Mouse (Mus musculus): Measurements from ENCODE around the gene Fbxo8. TPM values are rescaled to one million over a fixed set of nuclear protein-coding genes. Genes with fewer than 3 reads are reported as not detected.
A peak's percentile ranks its signal among the peaks of the same experiment; 100 is the strongest.

The Fbxo8 gene
- polyA plus RNA-seq, 2 experiments = 9.6 to 42.1 TPM

- H3K36me3 ChIP-seq (replicated peaks; ENCODE audit: control insufficient read depth, insufficient read depth, low read depth) = peaks cover 2% of the 10 kb centered on the region
- ATAC-seq (ENCODE audit: insufficient read depth) (no peak), DNase-seq (ENCODE audit: low read depth in 3 of 3, low spot score in 3 of 3) (no peak)
- H3K27me3 ChIP-seq (ENCODE audit: control insufficient read depth, insufficient read depth, low read length) = no peaks in the 10 kb centered on the region
- WGBS (ENCODE audit: insufficient replicate concordance) = 73% methylated on average over 2 of the region's 2 CpGs
- H3K9ac ChIP-seq (replicated peaks) = no peak overlapping the region
- H3K27ac ChIP-seq = no peak overlapping the region
- no peak overlapping the region for H3K4me2 ChIP-seq (ENCODE audit: low read depth)
- no peak overlapping the region for H3K4me3 ChIP-seq (ENCODE audit: insufficient read depth in 1 of 2, low read depth in 2 of 2, low read length in 2 of 2)
- H3K9me3 ChIP-seq (ENCODE audit: control insufficient read depth, low read length) = no peaks in the 10 kb centered on the region
- TF ChIP-seq EP300 (IDR thresholded peaks at IDR 0.05; ENCODE audit: low read depth) = no peak
- no peak for TF ChIP-seq CTCF (IDR thresholded peaks at IDR 0.05; ENCODE audit: low read depth)
- peaks cover 7 to 8% of the 10 kb centered on the region in 2 experiments for H3K4me1 ChIP-seq (replicated peaks; ENCODE audit: control insufficient read depth in 2 of 2, insufficient read depth in 2 of 2, low read length in 1 of 2)
These were observed 3.0 kb upstream of the Fbxo8 start for GRCm38 (mm10) chr8:56547866-56548265.

- Histone ChIP-seq H3K4me3 (ENCODE audit: insufficient read depth in 1 of 2, low read depth in 2 of 2, low read length in 2 of 2) (peak overlapping the region; percentile 91), H3K9me3 (ENCODE audit: control insufficient read depth, low read length) (no peaks in the 10 kb centered on the region), H3K4me1 (replicated peaks; ENCODE audit: control insufficient read depth in 2 of 2, insufficient read depth in 2 of 2, low read length in 1 of 2) (peaks cover 8% of the 10 kb centered on the region in 2 experiments), H3K36me3 (replicated peaks; ENCODE audit: control insufficient read depth, insufficient read depth, low read depth) (no peaks in the 10 kb centered on the region), H3K9ac (replicated peaks) (peak overlapping the region; percentile 96), H3K4me2 (ENCODE audit: low read depth) (peak overlapping the region; percentile 95), H3K27ac (peak overlapping the region; percentile 65), H3K27me3 (ENCODE audit: control insufficient read depth, insufficient read depth, low read length) (no peaks in the 10 kb centered on the region)
- 0% methylated on average over 28 of the region's 28 CpGs for WGBS (ENCODE audit: insufficient replicate concordance)
- TF ChIP-seq CTCF (IDR thresholded peaks at IDR 0.05; ENCODE audit: low read depth) (no peak), EP300 (IDR thresholded peaks at IDR 0.05; ENCODE audit: low read depth) (no peak)
- ATAC-seq (ENCODE audit: insufficient read depth) (peak; percentile 94), DNase-seq (ENCODE audit: low read depth in 3 of 3, low spot score in 3 of 3) (peak; percentile 90 to 92 (median 90))
These were observed 517 bp downstream of the Fbxo8 start for GRCm38 (mm10) chr8:56551361-56551852.

GRCm38 (mm10) chr8:56552045-56552444 is 1.2 kb downstream of the Fbxo8 start:
- peak overlapping the region; percentile 65 for H3K27ac ChIP-seq
- TF ChIP-seq CTCF (IDR thresholded peaks at IDR 0.05; ENCODE audit: low read depth) (no peak), EP300 (IDR thresholded peaks at IDR 0.05; ENCODE audit: low read depth) (no peak)
- peak overlapping the region; percentile 95 for H3K4me2 ChIP-seq (ENCODE audit: low read depth)
- H3K9me3 ChIP-seq (ENCODE audit: control insufficient read depth, low read length) = no peaks in the 10 kb centered on the region
- ATAC-seq (ENCODE audit: insufficient read depth) = no peak
- H3K36me3 ChIP-seq (replicated peaks; ENCODE audit: control insufficient read depth, insufficient read depth, low read depth) = no peaks in the 10 kb centered on the region
- H3K4me1 ChIP-seq (replicated peaks; ENCODE audit: control insufficient read depth in 2 of 2, insufficient read depth in 2 of 2, low read length in 1 of 2) = peaks cover 8% of the 10 kb centered on the region in 2 experiments
- 17% methylated on average over 10 of the region's 10 CpGs for WGBS (ENCODE audit: insufficient replicate concordance)
- peak overlapping the region; percentile 91 for H3K4me3 ChIP-seq (ENCODE audit: insufficient read depth in 1 of 2, low read depth in 2 of 2, low read length in 2 of 2)
- peak overlapping the region; percentile 96 for H3K9ac ChIP-seq (replicated peaks)
- H3K27me3 ChIP-seq (ENCODE audit: control insufficient read depth, insufficient read depth, low read length) = no peaks in the 10 kb centered on the region
- no peak for DNase-seq (ENCODE audit: low read depth in 3 of 3, low spot score in 3 of 3)

DNA sequence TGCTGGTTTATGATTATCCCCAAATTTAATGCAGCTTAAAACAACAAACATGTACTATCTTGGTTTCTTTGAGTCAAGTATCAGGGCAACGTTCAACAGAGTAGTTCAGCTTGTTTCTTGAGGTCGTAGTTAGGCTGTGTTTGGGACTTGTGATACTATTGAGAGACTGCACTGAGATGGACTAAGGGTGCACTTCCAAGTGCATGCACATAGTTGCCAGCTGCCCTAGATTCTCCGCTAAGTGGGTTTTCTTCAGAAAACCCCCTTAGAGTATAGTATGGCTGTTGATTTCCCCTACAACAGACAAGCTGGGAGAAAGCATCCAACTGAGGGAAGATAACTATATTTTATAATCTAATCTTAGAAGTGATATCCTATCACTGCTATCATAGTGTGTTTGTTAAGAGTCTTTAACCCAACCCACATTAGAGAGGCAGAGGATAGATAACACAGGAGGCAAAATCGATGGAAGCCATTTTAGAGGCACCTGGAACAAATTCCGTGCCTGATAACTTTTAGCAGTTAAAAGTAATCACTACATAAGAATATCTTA is 1.7 kb downstream of the Fbxo8 start:
- ATAC-seq (ENCODE audit: insufficient read depth) (no peak), DNase-seq (ENCODE audit: low read depth in 3 of 3, low spot score in 3 of 3) (no peak)
- 42% methylated on average over 5 of the region's 5 CpGs for WGBS (ENCODE audit: insufficient replicate concordance)
- Histone ChIP-seq H3K4me2 (ENCODE audit: low read depth) (peak overlapping the region; percentile 95), H3K4me3 (ENCODE audit: insufficient read depth in 1 of 2, low read depth in 2 of 2, low read length in 2 of 2) (peak overlapping the region; percentile 41 to 91; a peak in 3 of 4 replicates), H3K9me3 (ENCODE audit: control insufficient read depth, low read length) (no peaks in the 10 kb centered on the region), H3K27me3 (ENCODE audit: control insufficient read depth, insufficient read depth, low read length) (no peaks in the 10 kb centered on the region), H3K9ac (replicated peaks) (peak overlapping the region; percentile 12), H3K36me3 (replicated peaks; ENCODE audit: control insufficient read depth, insufficient read depth, low read depth) (no peaks in the 10 kb centered on the region), H3K4me1 (replicated peaks; ENCODE audit: control insufficient read depth in 2 of 2, insufficient read depth in 2 of 2, low read length in 1 of 2) (peaks cover 8% of the 10 kb centered on the region in 2 experiments), H3K27ac (no peak overlapping the region)
- TF ChIP-seq CTCF (IDR thresholded peaks at IDR 0.05; ENCODE audit: low read depth) = no peak
- TF ChIP-seq EP300 (IDR thresholded peaks at IDR 0.05; ENCODE audit: low read depth) = no peak

- Histone ChIP-seq H3K4me3 (ENCODE audit: insufficient read depth in 1 of 2, low read depth in 2 of 2, low read length in 2 of 2) (no peak overlapping the region), H3K9ac (replicated peaks) (no peak overlapping the region), H3K4me1 (replicated peaks; ENCODE audit: control insufficient read depth in 2 of 2, insufficient read depth in 2 of 2, low read length in 1 of 2) (no peaks in the 10 kb centered on the region), H3K27ac (no peak overlapping the region), H3K27me3 (ENCODE audit: control insufficient read depth, insufficient read depth, low read length) (no peaks in the 10 kb centered on the region), H3K4me2 (ENCODE audit: low read depth) (no peak overlapping the region), H3K36me3 (replicated peaks; ENCODE audit: control insufficient read depth, insufficient read depth, low read depth) (no peaks in the 10 kb centered on the region), H3K9me3 (ENCODE audit: control insufficient read depth, low read length) (no peaks in the 10 kb centered on the region)
- 63% methylated on average over 4 of the region's 4 CpGs for WGBS (ENCODE audit: insufficient replicate concordance)
- DNase-seq (ENCODE audit: low read depth in 3 of 3, low spot score in 3 of 3) = no peak
- TF ChIP-seq CTCF (IDR thresholded peaks at IDR 0.05; ENCODE audit: low read depth) = no peak
- ATAC-seq (ENCODE audit: insufficient read depth) = no peak
These were observed 13.6 kb downstream of the Fbxo8 start for GRCm38 (mm10) chr8:56564399-56565047.

All from liver, embryonic 14.5 days (tissue).